Mouse (Mus musculus) myocyte (in vitro differentiated cells): ENCODE measurements at regions not wholly inside any gene's neighbourhood (a gene's known extent, or its start where the extent isn't known, plus 50 kb on each side); places are given as distances from the start of the nearest gene placed in this dataset.

Source experiments
- H3K27me3 ChIP-seq: one replicate; pipeline ENCODE4 v1.6.1; 2011; ENCODE audit not compliant: control insufficient read depth, insufficient read depth, insufficient read length
- H3K36me3 ChIP-seq: one replicate; pipeline ENCODE4 v1.6.1; 2011; ENCODE audit not compliant: control insufficient read depth, insufficient read depth
- H3K4me2 ChIP-seq: one replicate; pipeline ENCODE4 v1.6.1; 2011; ENCODE audit warnings: low read depth, control low read depth
- H3K4me3 ChIP-seq: one replicate; pipeline ENCODE4 v1.5.1; 2011; ENCODE audit warnings: mild to moderate bottlenecking, control low read depth, moderate library complexity
- H3K79me2 ChIP-seq: one replicate; pipeline ENCODE4 v1.6.1; 2011; ENCODE audit not compliant: control insufficient read depth, insufficient read depth
- H3ac ChIP-seq: one replicate; pipeline ENCODE4 v1.6.1; 2011; ENCODE audit not compliant: control insufficient read depth, insufficient read length
- CEBPB ChIP-seq: IDR thresholded peaks from 2 replicates; pipeline ENCODE4 v1.6.1; 2011; ENCODE audit warnings: mild to moderate bottlenecking, moderate library complexity; ENCODE audit not compliant: poor library complexity, insufficient read depth, severe bottlenecking
- E2F4 ChIP-seq: IDR thresholded peaks from one replicate; pipeline ENCODE4 v1.6.1; 2011; ENCODE audit warnings: mild to moderate bottlenecking, control low read depth, moderate library complexity; ENCODE audit not compliant: insufficient read depth
- MAX ChIP-seq: IDR thresholded peaks from one replicate; pipeline ENCODE4 v1.6.1; 2011; ENCODE audit warnings: low read depth, mild to moderate bottlenecking, control low read depth
- MYOD1 ChIP-seq, 3 experiments: IDR thresholded peaks; one replicate each; pipeline ENCODE4 v1.6.1; 2011; ENCODE audit warnings: control low read depth in 2 of 3, low read depth in 2 of 3, mild to moderate bottlenecking in 2 of 3, moderate library complexity in 1 of 3; ENCODE audit not compliant: insufficient read length in 2 of 3, control insufficient read depth in 1 of 3
- MYOG ChIP-seq, 3 experiments: IDR thresholded peaks; one replicate each; pipeline ENCODE4 v1.6.1; 2011; ENCODE audit warnings: control low read depth in 2 of 3, low read depth in 2 of 3, mild to moderate bottlenecking in 2 of 3; ENCODE audit not compliant: insufficient read length in 2 of 3, control insufficient read depth in 1 of 3, insufficient read depth in 1 of 3
- POLR2A ChIP-seq: IDR thresholded peaks from one replicate; pipeline ENCODE4 v1.6.1; 2011; ENCODE audit warnings: low read depth, mild to moderate bottlenecking, control low read depth, moderate library complexity; ENCODE audit not compliant: insufficient read length
- POLR2AphosphoS2 ChIP-seq: IDR thresholded peaks from one replicate; pipeline ENCODE4 v1.6.1; 2011; ENCODE audit warnings: low read depth, control low read depth; ENCODE audit not compliant: insufficient read length
- REST ChIP-seq: IDR thresholded peaks from one replicate; pipeline ENCODE4 v1.6.1; 2011; ENCODE audit warnings: mild to moderate bottlenecking, control low read depth, moderate library complexity; ENCODE audit not compliant: insufficient read depth, insufficient read length
- SRF ChIP-seq: IDR thresholded peaks from one replicate; pipeline ENCODE4 v1.6.1; 2011; ENCODE audit warnings: low read depth; ENCODE audit not compliant: control insufficient read depth, insufficient read length
- TCF12 ChIP-seq: IDR thresholded peaks from one replicate; pipeline ENCODE4 v1.6.1; 2011; ENCODE audit warnings: mild to moderate bottlenecking, control low read depth; ENCODE audit not compliant: poor library complexity, insufficient read depth, severe bottlenecking
- TCF3 ChIP-seq: IDR thresholded peaks from one replicate; pipeline ENCODE4 v1.6.1; 2011; ENCODE audit warnings: low read depth, control low read depth; ENCODE audit not compliant: insufficient read length
- USF1 ChIP-seq: IDR thresholded peaks from one replicate; pipeline ENCODE4 v1.6.1; 2011; ENCODE audit warnings: low read depth, mild to moderate bottlenecking, control low read depth, moderate library complexity

GRCm38 (mm10) chr17:45294886-45295285, 138.7 kb downstream of the Cdc5l start:
- Histone ChIP-seq H3ac (no peak overlapping the region), H3K4me2 (no peak overlapping the region), H3K79me2 (no peaks in the 10 kb centered on the region), H3K27me3 (no peaks in the 10 kb centered on the region), H3K36me3 (no peaks in the 10 kb centered on the region), H3K4me3 (no peak overlapping the region)
- TF ChIP-seq REST = no peak
- no peak for TF ChIP-seq TCF3
- TF ChIP-seq E2F4 = no peak
- TF ChIP-seq SRF = no peak
- TF ChIP-seq USF1 = no peak
- no peak for TF ChIP-seq MYOG (IDR thresholded peaks at IDR 0.05; ENCODE audit: control insufficient read depth in 1 of 3, insufficient read depth in 1 of 3, insufficient read length in 2 of 3, low read depth in 2 of 3)
- no peak for TF ChIP-seq CEBPB

GRCm38 (mm10) chr17:45294256-45294865, 139.2 kb downstream of the Cdc5l start:
- Histone ChIP-seq H3ac (no peak overlapping the region), H3K4me2 (no peak overlapping the region), H3K36me3 (no peaks in the 10 kb centered on the region), H3K79me2 (no peaks in the 10 kb centered on the region), H3K27me3 (no peaks in the 10 kb centered on the region), H3K4me3 (no peak overlapping the region)
- TF ChIP-seq E2F4 (no peak), MAX (no peak), TCF12 (no peak), MYOG (IDR thresholded peaks at IDR 0.05; ENCODE audit: control insufficient read depth in 1 of 3, insufficient read depth in 1 of 3, insufficient read length in 2 of 3, low read depth in 2 of 3) (no peak), TCF3 (no peak), SRF (no peak), POLR2A (no peak), CEBPB (no peak)

- Histone ChIP-seq H3K4me2 (no peak overlapping the region), H3K36me3 (no peaks in the 10 kb centered on the region), H3K27me3 (no peaks in the 10 kb centered on the region), H3K79me2 (no peaks in the 10 kb centered on the region), H3ac (no peak overlapping the region), H3K4me3 (no peak overlapping the region)
- no peak for TF ChIP-seq USF1
- TF ChIP-seq TCF3 = no peak
- TF ChIP-seq SRF = no peak
- TF ChIP-seq CEBPB = no peak
- no peak for TF ChIP-seq MYOG (IDR thresholded peaks at IDR 0.05; ENCODE audit: control insufficient read depth in 1 of 3, insufficient read depth in 1 of 3, insufficient read length in 2 of 3, low read depth in 2 of 3)
- no peak for TF ChIP-seq MAX
Observed at GRCm38 (mm10) chr17:45292883-45293282, 140.7 kb downstream of the Cdc5l start.

GRCm38 (mm10) chr17:45291052-45291451, 142.5 kb downstream of the Cdc5l start:
- no peaks in the 10 kb centered on the region for H3K27me3 ChIP-seq

GRCm38 (mm10) chr17:45285621-45286189, 147.8 kb downstream of the Cdc5l start:
- H3K27me3 ChIP-seq = no peaks in the 10 kb centered on the region
- H3K79me2 ChIP-seq = no peaks in the 10 kb centered on the region
- no peak overlapping the region for H3K4me2 ChIP-seq
- H3K4me3 ChIP-seq = no peak overlapping the region
- H3ac ChIP-seq = no peak overlapping the region
- H3K36me3 ChIP-seq = no peaks in the 10 kb centered on the region
- no peak for TF ChIP-seq USF1
- no peak for TF ChIP-seq E2F4
- no peak for TF ChIP-seq TCF12
- TF ChIP-seq TCF3 = no peak
- no peak for TF ChIP-seq MYOD1 (IDR thresholded peaks at IDR 0.05; ENCODE audit: control insufficient read depth in 1 of 3, insufficient read length in 2 of 3, low read depth in 2 of 3)
- no peak for TF ChIP-seq POLR2AphosphoS2
- no peak for TF ChIP-seq REST

More at GRCm38 (mm10) chr17:45291052-45291451, 142.5 kb downstream of the Cdc5l start:
- Histone ChIP-seq H3K36me3 (no peaks in the 10 kb centered on the region), H3K79me2 (no peaks in the 10 kb centered on the region), H3K4me3 (no peak overlapping the region), H3ac (no peak overlapping the region), H3K4me2 (no peak overlapping the region)
- TF ChIP-seq TCF12 (no peak), E2F4 (no peak), TCF3 (no peak), USF1 (no peak), MYOG (IDR thresholded peaks at IDR 0.05; ENCODE audit: control insufficient read depth in 1 of 3, insufficient read depth in 1 of 3, insufficient read length in 2 of 3, low read depth in 2 of 3) (no peak), MYOD1 (IDR thresholded peaks at IDR 0.05; ENCODE audit: control insufficient read depth in 1 of 3, insufficient read length in 2 of 3, low read depth in 2 of 3) (no peak), POLR2A (no peak), CEBPB (no peak), MAX (no peak), POLR2AphosphoS2 (no peak), SRF (no peak), REST (no peak)
